Mouse (Mus musculus): Measurements from ENCODE around the gene Ubash3a. TPM values are rescaled to one million over a fixed set of nuclear protein-coding genes. Genes with fewer than 3 reads are reported as not detected.
A peak's percentile ranks its signal among the peaks of the same experiment; 100 is the strongest.

Gene Ubash3a
- total RNA-seq (2017), result 35.5 and 37.7 TPM in 2 replicates

DNA sequence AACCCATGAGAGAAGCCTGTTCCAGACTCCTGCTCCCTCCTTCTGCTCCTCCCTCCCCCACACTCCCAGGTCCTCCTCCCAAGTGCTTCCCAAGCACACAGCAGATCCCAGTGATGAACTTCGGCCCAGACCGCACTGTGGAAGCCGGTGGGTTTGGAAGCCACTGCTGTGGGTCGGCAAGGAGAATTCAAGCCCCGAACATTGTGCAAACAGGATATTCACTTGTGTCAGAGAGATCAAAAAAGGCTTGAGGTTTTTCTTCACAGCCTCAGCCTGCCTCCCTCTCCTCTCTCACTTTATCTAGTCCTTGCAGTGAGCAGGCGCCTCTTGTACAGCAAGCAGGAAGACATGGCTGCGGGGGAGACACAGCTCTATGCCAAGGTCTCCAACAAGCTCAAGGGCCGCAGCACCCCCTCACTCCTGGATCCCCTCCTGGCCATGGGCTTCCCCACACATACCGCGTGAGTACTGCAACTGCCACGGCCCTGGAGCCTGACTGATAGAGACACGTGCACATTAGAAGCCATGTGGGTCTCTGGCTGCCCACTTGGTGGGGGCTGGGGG is at the start of gene Ubash3a:
Gene Ubash3a, plus strand, starts transcription at position 103 of the 564 bp plus-strand sequence.
- peak; percentile 74 for ATAC-seq (replicated peaks; ENCODE audit: low read depth, poor library complexity, severe bottlenecking)

DNA sequence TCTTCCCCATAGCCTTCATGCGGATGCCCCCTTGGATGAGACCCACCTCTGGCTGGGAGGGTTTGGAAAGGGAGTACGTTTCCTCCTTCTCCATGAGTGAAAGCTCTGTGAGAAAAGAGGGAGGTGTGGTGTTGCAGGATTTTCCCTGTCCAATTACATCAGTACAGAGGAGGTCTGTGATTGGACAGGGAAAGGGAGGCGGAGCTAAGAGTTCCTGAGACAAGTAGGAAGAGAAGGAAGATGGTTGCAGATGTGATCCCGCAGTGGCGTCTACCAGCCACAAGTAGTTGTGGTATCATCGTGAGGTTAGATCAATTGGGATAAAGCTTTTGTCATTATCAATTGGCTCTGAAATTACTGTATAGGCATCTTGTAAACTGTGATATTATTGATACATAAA is 49.8 kb upstream of the Ubash3a start:
- no peak for ATAC-seq (replicated peaks; ENCODE audit: low read depth, poor library complexity, severe bottlenecking)

DNA sequence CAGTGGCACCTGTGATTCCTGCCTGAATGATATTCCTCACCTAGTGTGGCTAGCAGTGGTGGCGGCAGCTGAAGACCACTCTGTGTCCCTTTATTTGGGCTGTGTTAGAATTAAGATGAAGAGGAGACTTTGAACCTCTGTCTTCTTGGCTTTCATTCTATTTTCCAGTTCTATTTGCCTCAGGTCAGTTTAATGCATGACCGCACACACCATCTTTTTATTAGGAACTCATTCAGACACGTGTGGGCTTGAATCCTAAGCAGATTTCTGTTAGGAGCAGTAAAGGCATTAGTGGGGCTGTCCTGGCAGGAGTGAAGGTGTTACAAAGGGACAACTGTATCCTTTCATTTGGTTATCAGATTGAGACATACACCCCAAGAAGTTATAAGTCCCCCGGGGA is 47.4 kb upstream of the Ubash3a start:
- ATAC-seq (replicated peaks; ENCODE audit: low read depth, poor library complexity, severe bottlenecking), result no peak

DNA sequence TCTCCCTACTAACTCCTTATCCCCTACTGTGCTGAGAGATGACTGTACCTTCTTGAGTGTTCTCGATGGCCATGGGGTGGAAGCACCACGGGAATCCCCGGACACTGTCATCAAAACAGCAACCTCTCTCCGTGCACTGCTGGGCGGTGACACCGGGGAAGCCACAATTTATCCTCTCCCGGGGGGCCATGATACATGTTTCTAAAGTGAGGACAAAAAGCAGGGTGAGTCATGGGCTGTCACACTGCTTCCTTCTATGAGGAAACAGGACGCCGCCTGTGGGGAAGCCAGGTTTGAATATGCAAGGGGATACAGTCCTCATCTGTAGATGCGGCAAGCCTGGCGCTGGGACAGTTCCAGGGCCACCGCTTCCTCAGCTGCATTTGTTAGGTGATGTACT is 45.1 kb upstream of the Ubash3a start:
- ATAC-seq (replicated peaks; ENCODE audit: low read depth, poor library complexity, severe bottlenecking), result no peak

DNA sequence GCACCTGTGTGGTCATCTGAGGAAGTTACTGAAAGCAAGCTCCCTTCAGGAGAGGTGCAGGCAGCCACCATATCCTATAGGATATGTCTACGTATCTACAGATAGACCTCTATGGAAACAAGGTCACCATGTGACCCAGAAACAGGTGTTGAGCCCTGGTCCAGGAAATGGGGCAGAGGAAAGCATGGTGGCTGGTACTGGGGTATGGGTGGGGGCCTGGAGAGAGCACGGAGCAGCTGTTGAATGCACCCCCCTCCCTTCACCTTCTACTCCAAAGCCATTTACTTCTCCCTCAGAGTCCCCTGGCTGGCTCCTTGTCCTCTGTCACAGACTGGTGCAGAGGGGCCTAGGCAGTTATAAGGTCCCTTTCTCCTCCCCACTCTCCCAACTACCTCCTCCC is 43.9 kb upstream of the Ubash3a start:
- ATAC-seq (replicated peaks; ENCODE audit: low read depth, poor library complexity, severe bottlenecking), result no peak

DNA sequence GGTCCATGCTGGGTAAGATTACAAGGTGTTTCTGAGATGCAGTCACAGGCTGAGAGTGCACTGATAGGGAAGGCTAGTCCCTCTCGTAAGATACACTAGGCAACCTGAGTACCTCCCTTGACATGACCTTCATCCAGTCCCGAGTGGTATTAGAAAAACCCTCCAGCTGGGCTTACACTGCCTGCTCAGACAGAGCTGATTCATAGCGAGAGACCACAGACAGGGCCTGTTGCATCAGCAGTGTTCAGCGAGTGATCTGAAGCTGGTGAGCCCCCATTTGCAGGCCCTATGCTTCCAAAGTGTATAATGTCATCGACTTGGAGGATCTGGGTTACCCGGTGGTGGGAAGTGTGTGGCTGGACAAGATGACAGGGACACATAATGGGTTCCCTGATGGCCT is 42.5 kb upstream of the Ubash3a start, which contains the start of gene Tff1:
Gene Tff1, minus strand, starts transcription at position 151 of the 400 bp plus-strand sequence.
- no peak for ATAC-seq (replicated peaks; ENCODE audit: low read depth, poor library complexity, severe bottlenecking)

DNA sequence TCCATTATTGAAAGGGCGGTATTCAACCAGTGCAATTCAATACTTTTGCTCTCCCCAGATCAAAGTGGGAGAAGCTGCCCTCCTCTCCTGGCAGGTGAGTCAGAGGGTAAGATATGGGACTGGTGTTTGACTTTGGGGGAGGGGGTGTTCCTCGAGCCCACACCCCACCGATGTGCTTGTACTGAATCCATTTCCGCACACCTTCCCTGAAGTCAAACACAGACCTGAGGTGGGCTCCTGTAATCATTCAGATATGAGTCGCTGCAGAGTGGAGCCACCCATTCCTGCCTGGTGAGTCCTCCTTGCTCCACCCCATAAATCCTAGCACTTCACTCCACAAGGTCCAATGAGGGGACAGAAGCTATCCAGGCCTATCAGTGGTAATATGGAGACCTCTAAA is 37.9 kb upstream of the Ubash3a start:
- no peak for ATAC-seq (replicated peaks; ENCODE audit: low read depth, poor library complexity, severe bottlenecking)

DNA sequence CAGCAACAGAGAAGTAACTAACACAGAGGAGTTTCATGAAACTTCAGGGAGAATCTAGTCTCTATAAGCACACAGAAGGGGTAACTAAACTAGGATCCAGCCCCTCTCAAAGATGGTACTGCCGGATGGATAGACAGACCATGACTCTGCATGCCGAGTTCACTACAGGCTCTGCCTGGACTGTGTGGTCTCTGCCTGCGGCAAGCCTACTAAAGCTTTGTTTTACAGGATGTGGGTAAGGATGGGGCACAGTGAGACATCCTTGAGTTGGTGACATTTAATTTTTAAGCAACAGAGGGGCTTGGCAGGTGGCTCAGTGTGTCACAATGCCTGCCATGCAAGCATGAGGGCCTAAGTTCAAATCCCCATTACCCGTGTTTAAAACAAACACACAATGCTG is 31.4 kb upstream of the Ubash3a start:
- ATAC-seq (replicated peaks; ENCODE audit: low read depth, poor library complexity, severe bottlenecking), result peak; percentile 90

DNA sequence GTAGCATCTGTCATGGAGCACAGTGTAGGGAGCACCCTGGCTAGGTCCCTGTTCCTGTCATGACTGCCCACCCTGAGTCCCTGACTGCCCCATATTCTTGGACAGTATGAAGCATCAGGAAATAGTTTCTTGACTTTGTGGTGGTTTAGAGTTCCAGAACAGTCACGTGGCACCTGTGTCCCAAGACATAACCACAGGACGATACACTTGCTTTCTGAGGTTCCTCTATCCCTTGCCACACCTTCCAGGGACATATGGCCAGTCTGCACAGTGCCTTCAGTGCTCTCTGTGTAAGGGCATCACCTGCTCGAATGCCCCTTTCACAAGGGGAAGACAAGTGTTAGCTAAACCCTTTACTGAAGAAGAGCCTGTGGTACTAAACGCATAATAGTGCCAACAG is 26.2 kb upstream of the Ubash3a start:
- ATAC-seq (replicated peaks; ENCODE audit: low read depth, poor library complexity, severe bottlenecking), result peak; percentile 70

DNA sequence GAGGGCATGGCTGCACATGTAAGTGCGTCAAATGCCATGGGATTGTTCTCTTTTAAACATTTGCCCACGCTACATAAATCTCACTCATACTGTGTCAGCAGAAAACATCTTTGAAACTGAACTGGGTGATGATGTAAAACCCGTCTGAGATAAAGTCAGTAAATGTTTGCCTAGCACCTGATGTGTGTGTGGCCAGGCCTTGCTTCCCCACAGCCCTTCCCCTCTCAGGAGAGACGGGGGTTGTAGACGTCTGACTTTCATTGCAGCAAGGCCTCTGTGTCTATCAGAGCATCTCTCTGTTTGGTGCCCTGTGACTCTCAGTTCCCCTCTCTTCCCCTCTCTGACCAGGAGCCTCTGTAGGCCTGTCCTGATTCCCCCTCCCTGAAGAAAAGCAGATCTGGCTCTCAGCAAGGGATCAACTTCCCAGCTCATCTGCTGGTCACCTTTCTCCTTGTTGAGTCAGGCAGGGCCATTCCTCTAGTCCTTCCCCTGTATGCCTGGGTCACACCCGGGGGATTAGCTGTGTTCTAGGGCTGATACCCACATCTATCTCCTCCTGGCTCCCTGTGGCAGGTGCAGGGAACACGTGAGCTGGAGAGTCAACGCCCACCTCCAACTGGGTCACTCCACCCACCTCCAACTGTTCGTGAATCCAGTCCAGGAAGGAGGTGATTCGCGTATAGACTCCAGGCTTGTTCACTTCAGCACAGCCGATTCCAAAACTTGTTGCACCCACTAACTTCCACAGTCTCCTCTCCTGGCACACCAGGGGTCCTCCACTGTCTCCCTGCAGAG is 24.3 kb upstream of the Ubash3a start:
- ATAC-seq (replicated peaks; ENCODE audit: low read depth, poor library complexity, severe bottlenecking), result no peak

DNA sequence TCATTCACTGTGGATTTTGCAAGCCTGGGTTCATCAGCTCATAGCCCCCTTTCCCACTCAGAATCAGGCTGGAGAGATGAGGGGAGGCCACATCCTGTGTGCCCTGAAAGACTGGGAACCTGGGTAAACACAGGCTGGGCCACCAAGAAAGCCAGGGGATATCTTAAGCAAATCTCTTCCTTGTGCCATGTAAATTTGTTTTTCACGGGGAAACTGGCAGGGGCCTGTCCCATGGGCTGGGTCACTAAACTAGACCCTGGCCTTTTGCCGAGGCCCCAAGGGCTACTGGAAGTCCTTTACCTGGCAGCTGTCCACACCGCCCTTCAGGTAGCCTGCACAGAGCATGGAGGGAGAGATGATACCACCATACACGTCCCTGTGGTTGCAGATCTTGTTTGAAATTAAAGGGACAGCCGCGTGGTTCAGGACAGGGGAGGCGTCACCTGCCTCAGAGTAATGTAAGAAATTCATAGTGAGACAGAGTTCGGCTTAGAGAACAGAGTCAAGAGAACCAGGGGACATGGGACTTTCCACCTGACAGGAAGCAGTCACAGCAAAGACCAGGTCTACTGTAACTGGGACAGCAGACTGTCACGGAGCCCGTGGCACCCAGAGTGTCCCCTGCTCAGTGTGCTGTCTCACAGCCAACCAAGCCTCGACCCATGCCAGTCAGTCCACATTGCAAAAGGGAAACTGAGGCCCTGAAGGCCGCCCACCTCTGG is 23.2 kb upstream of the Ubash3a start:
- ATAC-seq (replicated peaks; ENCODE audit: low read depth, poor library complexity, severe bottlenecking), result no peak

DNA sequence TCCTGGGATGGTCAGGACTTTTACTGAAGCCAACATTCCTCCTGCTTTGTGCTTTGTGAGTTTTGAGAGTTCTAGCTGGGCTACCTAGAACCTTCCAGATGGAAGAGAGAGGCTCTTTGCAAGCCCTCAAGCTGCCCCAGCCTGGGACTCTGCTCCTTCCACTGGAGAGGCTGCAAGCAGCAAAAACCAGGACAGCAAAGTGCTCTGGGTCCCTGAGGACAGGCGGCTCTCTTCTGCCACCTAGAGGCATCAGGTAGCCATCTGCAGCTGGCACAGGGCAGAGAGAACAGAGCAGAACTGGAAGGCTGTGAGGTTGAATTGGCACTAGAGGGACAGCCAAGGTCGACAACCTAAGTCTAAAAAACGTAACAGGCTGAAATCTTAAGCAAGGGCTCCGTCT is 20.3 kb upstream of the Ubash3a start:
- ATAC-seq (replicated peaks; ENCODE audit: low read depth, poor library complexity, severe bottlenecking), result peak; percentile 92

DNA sequence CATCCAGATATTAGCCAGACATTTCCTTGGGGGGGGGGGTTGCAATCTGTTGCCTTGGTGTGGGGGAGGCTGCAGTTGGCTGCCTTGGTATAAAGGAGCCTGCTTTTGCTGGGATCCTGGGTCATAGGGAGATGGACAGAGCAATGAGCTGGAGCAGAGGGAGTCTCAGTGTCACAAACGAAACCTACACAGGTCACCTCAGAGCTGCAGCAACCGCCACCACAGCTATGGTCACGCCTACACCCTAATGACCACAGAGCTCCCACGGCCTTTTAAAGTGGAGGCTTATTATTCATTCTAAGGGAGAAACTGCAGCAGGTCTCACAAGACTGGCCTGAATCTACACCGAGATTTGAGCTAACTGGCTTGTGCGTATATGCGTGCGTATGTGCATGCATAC is 15.8 kb upstream of the Ubash3a start:
- no peak for ATAC-seq (replicated peaks; ENCODE audit: low read depth, poor library complexity, severe bottlenecking)

DNA sequence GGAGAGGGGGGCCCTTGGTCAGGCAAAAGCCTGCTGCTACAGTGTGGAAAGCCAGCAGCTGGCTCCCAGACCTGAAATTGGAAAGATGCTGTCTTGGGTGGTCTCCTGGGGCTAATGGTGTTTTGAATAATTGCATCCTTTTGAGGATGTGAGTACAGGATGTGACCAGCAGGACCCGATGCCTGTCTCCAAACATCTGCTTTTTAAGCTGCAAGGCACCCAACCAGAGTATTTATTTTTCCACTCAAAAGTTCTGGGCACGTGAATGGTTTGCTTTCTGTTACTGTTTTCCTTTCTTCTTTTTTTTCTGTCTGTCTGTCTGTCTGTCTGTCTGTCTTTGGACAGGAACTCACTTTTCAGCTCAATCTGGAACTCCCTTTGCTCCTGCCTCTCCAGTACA is 15.0 kb upstream of the Ubash3a start:
- ATAC-seq (replicated peaks; ENCODE audit: low read depth, poor library complexity, severe bottlenecking), result no peak

DNA sequence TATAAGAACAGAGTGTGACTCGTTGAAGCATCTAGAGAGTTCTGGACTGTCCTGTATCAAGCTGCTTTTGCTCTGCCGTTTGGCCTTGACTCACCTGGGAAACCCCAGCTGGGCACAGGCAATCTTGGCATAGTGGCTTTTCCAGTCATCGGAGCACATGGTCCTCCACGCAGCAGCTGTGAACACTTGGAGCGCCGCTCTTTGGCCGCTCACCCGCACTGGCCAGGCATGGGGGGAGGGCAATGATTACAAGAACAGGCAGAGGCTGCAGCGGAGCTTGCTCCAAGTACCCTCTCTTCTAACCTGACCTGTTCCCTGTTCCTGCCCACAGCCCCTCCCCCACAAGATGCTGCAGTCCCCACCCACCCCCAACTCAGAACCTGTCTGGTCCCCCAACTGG is 14.3 kb upstream of the Ubash3a start:
- no peak for ATAC-seq (replicated peaks; ENCODE audit: low read depth, poor library complexity, severe bottlenecking)

DNA sequence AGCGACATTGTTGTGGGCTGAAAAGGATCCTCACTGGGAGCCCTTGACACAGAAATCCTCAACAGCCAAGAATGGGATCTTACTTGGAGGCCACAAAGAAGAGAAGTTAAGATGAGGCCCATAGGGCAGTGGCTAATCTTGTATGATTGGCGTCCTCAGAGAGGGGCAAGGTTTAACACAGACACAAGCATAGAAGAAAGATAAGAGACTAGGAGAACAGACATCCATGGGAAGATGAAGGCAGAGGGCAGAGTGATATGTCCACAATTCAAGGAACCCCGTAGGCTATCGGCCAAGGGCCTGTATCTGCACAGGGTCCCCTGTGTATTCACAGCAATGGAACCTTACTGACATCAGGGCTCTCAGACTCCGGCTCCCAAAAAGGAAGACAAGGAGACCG is 12.5 kb upstream of the Ubash3a start:
- peak; percentile 7; the same call in 1 of the 2 replicates for ATAC-seq (replicated peaks; ENCODE audit: low read depth, poor library complexity, severe bottlenecking)

DNA sequence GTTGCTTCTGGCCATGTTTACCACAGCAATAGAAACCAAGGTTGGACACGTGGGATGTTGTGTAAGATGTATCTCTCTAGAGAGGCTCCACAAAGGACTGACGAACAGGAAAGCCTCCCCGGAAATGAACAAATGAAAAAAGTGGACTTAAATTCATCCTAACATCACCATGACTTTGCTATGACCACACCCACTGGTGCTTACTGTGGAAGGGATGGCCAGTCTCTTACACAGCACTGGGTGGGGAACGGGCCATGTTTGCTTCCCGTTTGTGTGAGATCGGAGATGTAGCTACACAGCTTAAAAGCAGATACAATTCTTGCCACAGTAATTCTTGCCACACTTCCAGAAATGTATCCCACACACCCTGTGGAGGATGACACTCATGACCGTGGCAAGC is 11.4 kb upstream of the Ubash3a start:
- no peak for ATAC-seq (replicated peaks; ENCODE audit: low read depth, poor library complexity, severe bottlenecking)

DNA sequence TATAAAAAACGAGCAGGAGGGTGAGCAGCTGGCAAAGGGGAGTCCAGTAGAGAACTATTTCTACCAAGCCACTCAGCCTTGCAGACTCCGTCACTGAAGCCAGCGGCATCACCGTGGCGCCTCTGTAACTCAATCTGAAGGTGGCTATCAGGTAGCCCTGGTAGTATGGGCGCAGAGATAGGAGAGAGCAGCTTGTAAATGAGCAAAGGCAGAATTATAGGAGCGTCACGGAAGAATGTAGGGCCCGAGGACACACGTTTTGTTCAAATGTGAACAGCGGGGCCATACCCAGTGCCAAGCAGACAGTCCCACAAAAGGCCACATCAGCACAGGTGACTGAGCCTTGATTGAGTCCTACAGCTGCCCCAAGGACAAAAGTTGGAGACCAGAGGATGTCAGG is 8.8 kb upstream of the Ubash3a start, which contains the start of gene Tmprss3:
Gene Tmprss3, minus strand, starts transcription at position 101 of the 400 bp plus-strand sequence.
- no peak for ATAC-seq (replicated peaks; ENCODE audit: low read depth, poor library complexity, severe bottlenecking)

DNA sequence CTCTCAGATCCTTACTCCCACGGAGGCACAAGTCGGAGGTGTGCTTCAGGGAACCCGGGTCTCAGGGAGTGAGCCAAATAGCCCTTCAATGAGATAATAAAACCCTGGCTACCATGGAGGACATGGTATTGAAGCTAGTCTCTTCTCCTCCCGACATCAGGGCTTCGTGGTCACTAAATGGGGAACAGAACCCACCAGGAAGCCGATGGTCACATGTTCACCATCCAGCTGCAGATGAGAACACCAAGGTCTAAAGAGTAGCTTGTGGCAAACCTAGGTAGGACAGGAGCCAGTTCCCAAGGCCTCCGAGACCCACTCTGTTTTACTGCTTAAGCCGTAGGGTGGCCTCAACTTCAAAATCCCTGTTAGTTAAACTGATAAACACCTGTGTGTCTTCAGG is 981 bp downstream of the Ubash3a start:
- ATAC-seq (replicated peaks; ENCODE audit: low read depth, poor library complexity, severe bottlenecking), result 0 out of 2 replicates have a peak, but pooled peaks have one; percentile 15

DNA sequence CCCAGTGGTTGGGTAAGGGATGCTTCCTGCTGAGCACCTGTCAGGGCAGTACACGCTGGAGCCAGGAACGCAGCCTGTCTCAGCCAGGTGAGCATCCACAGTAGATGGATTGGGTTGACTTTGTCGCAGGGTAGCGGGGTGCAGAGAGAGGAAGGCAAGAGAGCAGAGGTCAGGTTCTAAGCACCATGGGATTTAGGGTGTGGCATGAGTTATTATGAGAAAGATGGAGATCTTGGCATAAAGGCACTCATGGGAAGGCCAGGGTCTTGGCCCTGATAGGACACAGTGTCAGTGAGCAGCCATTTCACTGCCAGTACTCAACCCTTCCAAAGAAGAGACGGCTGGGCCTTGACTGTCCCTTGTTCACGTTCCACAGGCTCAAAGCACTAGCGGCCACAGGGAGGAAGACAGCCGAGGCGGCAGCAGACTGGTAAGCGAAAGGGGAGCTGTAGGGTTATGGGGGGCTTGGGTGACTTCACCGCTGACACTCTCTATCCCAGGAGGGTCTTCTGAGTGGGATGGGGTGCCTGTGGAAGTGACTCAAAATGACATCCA is 1.8 kb downstream of the Ubash3a start:
- no peak for ATAC-seq (replicated peaks; ENCODE audit: low read depth, poor library complexity, severe bottlenecking)

DNA sequence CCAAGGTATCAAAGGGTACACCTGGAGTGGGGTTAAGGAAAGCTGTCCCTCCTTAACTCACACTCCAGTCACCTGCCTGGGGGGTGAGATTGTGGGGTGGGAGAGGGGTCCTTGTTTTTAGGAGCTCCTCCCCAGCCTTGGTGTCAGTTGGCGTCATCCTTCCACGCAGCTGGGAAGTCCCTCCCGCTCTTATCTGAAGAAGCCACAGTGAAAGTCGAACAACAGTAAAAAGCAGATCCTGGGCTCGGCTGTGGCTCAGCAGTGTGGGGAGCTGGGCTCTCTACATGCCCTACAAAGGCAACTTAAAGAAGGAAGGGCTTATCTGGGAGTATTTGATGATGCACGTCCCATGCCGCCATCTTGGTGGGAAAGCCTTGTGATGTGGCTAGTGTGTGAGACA is 2.6 kb downstream of the Ubash3a start:
- ATAC-seq (replicated peaks; ENCODE audit: low read depth, poor library complexity, severe bottlenecking), result peak; percentile 39; the same call in 1 of the 2 replicates
